Mouse (Mus musculus): ENCODE results near the gene Ndel1.

Ndel1 gene

DNA sequence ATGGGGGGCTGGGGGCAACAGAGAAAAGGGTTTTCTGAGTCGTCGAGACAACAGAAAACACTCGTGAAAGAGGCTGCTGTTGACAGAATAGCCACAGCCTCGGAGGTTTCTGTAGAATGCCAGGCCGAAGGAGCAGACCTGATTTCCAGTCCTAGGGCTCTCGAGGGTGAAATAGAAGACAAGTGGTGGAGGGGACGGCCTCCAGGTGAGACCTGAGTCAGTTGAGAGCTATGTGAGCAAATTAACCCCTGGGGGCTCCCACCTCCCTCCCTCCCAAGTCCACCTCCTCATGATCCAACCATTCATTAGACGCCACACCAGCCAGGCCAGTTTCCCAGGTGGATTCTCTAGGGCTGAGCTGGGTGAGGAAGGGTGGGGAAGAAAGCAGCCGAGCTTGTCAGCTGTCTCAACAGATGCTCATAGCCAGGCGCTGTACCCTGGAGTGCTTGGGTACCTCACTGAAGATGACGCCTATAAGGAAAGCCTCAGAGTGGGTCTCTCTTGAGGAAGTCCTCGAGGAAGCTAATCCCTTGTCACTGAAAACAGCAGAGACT is 22.3 kb upstream of the Ndel1 start:
- no peak for DNase-seq (ENCODE audit: low read depth, low spot score)

DNA sequence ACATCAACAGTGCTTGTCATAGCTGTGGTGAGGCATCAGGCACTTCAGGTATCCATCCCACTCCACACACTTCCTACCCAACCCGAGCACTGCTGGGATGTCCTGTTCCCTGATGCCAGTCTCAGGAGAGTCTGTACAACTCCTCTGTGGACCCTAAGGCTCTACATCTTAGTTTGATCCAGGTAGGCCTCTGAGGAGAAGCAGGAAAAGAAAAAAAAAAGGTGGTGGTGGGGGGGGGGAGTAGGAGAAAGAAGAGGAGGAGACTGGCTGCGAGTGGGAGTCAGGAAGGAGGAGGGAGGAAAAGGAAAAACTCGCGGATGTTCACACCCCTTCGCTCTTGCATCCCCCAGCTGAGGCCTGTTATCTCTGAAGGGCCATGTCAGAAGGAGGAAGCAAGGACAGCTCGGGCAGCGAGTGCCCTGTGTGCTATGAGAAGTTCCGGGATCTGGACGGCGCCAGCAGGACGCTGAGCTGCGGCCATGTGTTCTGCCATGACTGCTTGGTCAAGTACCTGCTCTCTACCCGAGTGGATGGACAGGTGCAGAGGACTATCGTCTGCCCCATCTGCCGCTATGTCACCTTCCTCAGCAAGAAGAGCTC is 20.7 kb upstream of the Ndel1 start:
- no peak for DNase-seq (ENCODE audit: low read depth, low spot score)

DNA sequence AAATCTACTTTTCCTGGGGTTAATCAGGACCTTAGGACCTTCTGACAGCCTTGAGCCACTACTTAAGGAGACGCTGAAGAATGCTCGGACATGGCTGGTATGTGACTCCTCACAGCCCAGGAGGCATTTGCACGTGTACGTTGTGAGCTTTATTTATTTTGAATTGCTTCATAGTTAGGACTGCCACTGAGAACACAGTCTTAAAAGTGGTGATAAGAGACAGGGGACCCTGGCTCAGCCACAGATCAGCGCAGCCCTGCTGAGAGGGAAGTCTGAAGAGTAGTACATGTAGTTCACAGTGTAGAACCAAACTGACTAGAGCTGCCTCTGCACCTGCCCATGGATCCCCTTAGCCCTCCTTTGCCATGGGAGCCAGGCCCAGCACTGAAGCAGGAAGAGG is 20.2 kb upstream of the Ndel1 start:
- no peak for DNase-seq (ENCODE audit: low read depth, low spot score)

DNA sequence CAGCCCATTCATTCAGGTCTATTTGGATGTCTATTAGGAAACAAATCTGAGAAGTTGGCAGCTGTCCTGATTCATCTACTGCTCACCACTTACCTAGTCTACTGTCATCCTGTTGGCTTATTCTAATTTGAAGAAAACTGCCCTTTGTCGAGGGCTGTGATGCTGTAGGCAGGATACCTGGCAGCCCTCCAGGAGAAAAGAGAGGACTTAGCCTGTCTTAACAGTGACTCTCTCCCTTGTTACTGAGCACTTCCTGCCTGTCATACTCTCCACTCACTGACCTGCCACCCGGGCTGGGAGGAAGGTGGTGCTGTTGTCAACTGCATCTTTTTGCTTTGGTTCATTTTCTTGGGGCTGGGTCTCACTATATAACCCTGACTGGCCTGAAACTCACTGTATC is 19.0 kb upstream of the Ndel1 start:
- no peak for DNase-seq (ENCODE audit: low read depth, low spot score)

DNA sequence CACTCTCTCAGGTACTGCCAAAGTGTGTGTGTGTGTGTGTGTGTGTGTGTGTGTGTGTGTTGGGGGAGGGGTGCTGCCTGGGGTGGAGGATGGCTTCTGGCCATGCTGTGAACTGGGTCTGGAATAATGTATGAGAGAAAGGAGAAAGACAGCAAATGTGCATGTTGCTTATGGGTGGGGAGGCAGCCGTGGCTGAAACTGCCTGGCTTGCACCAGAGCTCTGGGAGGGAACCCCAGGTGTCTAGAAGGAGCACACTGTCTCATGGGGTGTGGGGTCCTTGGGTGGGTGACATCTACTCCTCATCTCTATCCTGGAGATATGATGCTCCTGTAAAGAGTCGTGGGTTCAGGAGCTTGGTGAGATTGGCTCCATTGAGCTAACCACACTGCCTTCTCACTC is 17.0 kb upstream of the Ndel1 start:
- DNase-seq (ENCODE audit: low read depth, low spot score): no peak

DNA sequence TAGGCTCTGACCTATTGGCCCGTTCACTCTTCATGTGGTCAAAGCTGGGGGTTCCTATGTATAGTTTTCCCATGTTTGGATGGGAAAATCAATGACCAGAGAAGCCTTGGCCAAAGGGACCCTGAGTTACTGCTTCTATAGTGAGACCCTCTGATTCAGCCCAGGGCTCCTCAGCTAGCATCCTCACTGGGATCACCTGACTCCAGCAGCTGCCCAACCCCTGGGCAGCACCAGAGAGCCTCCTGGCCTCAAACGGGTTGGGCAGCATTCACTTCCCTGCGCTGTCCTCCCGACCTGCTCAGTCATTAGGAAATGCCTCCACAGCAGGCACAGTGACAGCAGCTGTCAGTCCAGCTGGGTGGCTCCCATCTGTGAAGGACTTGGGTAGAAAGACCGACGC is 16.6 kb upstream of the Ndel1 start, which contains the start of gene Rnf222:
Gene Rnf222 (plus strand): TSS at position 301 of the 400 bp plus-strand sequence.
- no peak for DNase-seq (ENCODE audit: low read depth, low spot score)

DNA sequence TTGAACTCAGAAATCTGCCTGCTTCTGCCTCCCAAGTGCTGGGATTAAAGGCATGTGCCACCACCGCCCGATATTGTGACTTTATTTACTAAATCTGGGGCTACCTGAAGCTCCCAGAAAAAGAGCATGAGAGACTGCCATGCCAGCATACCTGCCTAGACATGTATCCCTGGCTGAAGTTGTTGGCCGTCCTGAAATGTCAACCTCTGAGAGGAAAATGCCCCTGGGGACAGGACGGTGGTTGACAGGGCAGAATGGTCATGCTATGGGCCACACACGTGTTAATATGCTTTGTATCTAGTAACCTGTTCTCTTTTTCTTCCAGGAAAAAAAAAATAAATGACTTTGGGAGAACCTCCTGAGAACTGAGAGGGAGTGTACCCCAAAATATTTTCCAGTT is 14.4 kb upstream of the Ndel1 start:
- DNase-seq (ENCODE audit: low read depth, low spot score): no peak

DNA sequence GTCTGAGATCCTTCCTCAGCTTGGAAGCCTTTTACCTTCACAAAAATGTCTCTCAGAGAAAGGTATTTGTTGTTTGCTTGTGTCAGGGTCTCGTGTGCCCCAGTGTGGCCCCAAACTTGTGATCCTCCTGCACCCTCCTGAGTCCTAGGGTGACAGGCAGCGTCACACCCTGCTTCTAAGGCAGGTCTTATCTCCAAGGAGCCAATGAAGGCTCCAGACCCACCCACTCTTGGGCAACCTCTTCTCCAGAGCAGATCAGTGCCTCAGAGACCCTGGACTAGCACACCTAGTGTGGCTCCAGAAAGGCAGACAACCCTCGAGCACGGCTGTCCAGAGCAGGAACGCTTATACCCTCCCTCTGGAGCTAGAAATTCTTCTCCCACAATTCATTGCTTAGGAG is 12.7 kb upstream of the Ndel1 start:
- no peak for DNase-seq (ENCODE audit: low read depth, low spot score)

DNA sequence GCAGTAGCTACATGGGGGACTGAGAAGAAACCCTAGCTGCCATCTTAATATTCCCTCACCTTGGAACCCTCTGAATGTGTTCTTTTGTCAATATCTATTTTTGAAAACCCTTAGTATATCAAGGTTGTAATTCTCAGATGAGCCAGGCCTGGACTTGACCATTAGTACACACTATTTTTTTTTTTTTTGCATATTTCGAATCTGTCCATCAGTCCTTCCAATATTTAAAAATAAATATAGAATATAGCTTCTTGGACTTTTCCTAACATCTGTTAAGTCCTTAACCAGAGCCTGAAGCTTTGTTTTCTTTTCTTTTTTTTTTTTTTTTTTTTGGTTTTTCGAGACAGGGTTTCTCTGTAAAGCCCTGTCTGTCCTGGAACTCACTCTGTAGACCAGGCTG is 12.2 kb upstream of the Ndel1 start:
- DNase-seq (ENCODE audit: low read depth, low spot score): no peak

DNA sequence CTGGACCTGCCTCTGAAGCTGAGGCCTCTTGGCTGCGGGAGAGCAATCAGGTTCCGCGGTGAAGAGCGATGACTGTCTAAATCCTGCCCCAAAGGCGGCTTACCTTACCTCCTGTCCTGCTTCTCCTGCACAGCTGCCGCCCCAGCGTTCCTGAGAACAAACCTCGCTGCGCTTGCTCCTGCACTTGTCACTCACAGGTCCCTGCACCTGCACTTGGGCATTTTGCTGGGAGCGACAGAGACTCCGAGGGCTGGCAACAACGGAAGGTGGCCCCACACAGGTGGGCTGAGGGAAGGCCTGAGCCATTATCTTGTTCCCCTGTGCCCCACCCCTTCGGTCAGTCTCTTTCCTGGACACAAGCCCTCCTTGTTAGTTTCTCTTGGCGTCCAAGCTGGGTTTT is 10.4 kb upstream of the Ndel1 start:
- DNase-seq (ENCODE audit: low read depth, low spot score): no peak

DNA sequence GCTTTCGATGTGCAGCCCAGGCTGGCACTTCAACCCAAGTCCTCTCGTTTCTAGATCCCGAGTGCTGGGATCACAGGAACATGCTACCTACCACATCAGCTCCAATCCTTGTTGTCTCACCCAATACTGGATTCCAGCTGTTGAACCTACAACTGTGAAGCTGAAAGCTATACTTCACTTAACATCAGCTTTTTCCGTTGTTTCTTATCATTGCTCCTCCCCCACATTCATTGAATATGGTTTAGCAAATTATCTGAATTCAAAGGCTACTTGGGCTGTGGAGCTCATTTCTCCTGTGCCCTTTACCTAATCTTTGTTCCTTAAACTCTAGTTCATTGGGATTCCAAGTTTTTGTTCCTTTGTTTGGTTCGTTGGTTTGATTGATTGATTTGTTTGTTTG is 7.2 kb upstream of the Ndel1 start:
- DNase-seq (ENCODE audit: low read depth, low spot score): no peak

DNA sequence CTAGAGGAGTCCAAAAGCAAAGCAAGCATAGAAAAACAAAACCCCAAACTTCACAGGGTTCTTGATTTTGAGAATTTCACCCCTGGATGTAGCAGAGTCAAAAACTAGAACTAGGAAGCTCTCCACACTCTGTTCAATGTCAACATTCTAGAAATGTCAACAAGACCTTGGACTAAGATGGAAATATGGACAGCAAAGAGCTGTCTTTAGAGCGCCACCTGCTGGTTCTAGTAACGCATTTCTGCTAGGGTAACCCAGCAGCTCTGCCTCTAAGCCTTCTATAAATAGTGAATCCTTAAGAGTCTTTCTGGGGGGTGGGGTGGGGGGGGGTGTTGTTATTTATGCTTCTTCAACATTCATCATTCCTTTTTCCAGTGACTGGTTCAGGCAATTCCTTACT is 3.2 kb upstream of the Ndel1 start:
- DNase-seq (ENCODE audit: low read depth, low spot score): peak; percentile 59

DNA sequence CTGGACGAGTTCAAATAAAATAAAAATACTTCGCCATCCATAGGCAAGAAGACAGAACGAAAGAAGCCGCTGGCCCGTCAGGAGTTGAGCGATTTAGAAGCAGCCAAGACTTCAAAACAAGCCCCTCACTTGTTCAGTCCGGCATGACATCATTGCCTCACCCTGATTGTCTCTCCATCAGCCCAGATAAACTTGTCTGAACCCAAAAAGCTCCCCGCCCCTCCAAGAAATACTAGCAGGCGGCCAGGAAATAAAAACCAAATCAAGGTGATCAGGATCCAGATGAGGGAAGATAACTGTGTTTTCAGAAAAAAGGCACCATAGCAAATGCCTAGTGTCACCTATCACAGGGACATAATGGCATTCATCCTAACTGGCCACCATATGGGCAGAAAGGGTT is 381 bp downstream of the Ndel1 start:
- no peak for DNase-seq (ENCODE audit: low read depth, low spot score)

DNA sequence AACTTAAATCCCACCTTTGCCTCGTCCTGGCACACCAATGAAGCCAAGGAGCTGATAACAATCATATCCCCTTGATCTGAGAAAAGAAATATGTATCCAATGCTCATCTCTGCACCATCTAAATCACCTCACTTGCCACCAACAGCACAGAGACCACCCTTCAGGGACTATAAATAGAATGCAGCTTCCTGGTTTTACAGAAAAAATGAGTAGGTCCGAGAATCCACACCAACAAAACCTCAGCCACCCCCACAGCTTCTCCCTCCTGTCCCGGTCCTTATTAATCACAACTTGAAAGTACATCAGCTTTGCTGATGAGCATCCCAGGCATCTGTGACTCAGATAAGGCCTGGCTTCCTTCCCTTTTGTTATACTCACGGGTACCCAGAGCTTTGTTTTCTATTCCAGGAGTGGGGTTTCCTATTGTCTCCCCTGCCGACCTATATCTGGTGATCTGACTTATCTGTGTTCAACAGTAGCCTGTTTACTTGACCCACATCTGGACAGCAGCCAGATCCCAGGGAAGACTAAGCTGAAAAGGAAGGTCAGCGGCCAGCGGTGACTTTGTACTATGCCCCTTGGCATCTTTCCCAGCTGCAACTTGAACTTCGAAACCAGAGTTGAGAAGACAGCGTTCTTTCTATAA is 7.0 kb downstream of the Ndel1 start:
- DNase-seq (ENCODE audit: low read depth, low spot score): no peak

DNA sequence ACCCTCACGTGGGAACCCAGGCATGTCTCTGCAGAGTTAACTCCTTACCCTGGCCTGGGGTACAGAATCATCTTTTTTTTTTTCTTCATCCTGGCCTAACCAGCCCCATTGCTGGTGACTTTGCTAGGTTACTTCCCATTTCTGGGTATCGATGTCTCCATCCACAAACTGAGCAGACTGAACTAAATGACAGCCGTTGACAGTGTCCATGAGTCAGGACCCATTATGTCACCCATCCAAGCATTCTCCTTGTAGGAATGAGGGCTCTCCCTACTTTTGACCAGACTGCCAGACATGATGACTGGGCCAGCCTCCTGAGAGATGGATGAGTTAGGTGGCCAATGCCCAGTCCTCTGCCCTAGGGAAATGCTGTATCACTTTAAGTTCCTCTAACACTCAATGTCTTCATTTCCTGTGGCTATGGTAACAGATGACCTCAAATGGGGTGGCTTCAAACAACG is 8.0 kb downstream of the Ndel1 start:
- no peak for DNase-seq (ENCODE audit: low read depth, low spot score)

DNA sequence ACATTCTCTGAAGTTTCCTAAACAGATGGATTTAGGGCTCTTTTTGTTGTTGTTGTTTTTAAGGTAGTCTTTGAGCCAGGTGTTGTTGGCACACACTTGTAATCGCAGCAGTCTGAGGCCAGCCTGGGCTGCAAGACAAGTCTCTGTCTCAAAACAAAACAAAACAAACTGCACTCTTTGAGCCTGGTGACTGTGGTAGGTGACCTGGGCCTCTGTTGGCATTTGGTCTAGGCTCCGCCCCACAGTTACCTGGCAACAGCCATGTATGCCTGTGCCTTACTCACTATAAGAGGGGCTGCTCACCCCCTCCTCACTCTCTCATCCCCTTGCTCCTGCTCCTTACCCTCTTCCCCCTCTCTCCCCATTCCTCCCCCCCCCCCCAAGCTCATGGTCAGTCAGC is 9.4 kb downstream of the Ndel1 start:
- DNase-seq (ENCODE audit: low read depth, low spot score): no peak

DNA sequence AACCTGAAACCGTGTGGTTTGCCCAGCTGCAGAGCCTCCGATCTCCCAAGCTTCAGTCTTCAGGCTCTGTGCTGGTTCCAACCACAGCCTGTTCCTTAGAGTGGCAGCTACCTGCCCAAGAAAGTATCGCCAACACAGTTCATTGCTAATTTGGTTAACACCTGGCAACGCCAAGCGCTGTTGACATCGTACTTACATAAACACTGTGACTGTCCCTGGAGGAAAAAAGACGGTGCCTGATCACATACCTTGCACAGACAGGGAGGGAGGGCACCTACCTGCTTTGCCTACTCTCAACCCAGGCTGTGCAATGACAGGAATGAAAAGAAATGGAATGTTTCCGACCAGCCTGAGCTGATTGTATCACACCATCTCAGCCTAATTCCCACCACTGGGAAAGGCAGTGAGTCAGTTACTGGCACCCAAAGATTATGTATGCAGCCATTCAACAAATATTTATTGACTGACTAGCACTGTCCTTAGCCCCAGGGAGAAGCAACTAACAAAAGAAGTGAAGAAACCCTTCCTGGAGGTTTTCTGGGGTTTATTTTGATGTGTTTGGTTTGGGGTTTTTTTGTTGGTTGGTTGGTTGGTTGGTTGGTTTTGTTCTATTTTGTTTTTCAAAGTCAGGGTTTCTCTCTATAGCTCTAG is 11.6 kb downstream of the Ndel1 start:
- DNase-seq (ENCODE audit: low read depth, low spot score): no peak

DNA sequence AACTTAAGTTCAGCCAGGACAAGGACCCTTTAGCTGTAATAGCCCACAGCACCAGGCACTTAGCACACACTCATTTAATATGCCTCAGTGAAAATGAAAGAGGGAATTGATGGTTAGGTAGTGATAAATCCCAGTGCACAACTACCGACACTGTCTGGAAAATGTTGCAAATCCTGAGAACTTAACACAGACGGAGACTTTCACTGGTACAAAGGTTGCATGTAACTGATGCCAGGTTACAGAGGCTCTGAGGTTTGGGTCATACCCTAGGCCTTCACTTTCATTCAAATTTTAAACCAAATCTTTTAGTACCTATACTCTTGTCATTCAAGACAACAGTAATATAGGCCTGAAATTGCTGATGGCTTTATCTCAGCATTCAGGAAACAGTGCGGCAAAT is 14.3 kb downstream of the Ndel1 start:
- no peak for DNase-seq (ENCODE audit: low read depth, low spot score)

DNA sequence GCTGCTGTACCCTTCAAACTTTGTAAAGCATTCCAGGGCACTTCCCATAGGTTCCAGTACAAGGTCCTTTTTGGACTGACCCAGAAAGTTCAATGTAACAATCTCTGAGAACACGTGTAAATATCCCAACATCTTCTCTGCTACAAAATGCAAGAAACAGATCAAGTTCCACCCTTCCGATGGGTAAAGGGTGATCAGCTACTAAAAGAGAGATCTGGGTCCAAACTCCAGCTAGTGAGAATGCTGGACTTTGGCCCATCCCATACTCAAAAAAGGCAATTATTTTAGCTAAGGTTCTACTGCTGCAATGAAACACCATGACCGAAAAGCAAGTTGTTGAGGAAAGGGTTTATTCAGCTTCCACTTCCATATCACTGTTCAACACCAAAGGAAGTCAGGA is 17.0 kb downstream of the Ndel1 start:
- no peak for DNase-seq (ENCODE audit: low read depth, low spot score)

DNA sequence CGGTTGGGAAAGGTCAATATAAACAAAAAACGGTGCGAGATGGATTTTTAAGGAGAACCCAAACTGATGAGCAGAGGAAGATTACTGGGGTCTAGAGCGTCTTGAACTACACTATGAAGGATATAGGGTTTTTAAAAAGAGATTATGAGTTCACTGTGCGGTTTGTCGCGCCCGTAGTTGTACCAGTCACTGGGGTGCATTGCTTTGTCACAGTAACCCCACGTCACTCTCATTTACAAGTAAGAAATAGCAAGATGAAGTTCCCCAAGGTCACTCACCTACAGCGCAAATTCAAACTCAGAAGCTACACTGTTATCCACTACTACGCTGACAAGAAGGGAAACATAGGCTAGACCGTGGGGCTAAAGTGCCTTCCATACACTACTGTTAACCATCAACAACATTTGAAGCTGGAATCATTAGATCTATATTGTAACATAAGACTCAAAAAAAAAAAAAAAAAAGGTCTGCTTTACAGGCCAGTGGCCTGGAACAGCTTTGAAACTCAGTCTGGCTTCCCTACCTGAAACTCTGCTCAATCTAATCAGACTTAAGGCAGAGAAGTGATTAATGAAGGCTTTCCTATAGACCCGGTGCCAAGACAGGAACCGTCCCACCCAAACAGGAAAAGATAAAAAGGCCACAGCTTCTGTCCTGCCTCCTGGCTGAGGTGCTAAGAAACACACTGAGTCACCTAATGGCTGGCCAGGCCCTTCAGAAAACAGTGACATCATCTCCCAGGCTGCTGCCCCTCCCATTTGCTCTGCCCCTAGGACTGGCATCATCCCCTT is 17.9 kb downstream of the Ndel1 start:
- DNase-seq (ENCODE audit: low read depth, low spot score): peak; percentile 55

DNA sequence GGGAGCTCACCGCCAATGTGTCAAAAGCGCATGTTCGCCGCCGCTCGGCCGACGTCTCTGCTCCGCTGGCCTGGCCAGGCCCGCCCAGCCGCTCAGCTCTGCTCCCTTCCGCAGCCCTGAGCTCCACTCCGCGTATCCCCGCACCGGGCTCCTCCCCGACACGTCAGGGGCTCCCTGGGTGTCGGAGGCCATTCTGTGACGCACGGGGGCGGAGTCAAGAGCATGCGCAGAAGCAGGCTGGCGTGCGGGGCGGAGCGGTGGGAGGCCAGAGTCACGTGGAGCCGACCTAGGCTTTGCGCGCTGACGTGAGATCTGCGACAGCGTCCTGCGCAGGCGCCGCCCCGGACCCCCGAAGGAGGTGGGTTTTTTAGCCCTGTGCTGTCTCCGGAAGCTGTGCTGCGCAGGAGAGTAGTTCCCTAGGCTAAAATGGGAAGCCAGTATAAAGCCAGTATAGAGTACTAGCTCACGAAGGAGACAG is 18.7 kb downstream of the Ndel1 start:
- DNase-seq (ENCODE audit: low read depth, low spot score): peak; percentile 99

DNA sequence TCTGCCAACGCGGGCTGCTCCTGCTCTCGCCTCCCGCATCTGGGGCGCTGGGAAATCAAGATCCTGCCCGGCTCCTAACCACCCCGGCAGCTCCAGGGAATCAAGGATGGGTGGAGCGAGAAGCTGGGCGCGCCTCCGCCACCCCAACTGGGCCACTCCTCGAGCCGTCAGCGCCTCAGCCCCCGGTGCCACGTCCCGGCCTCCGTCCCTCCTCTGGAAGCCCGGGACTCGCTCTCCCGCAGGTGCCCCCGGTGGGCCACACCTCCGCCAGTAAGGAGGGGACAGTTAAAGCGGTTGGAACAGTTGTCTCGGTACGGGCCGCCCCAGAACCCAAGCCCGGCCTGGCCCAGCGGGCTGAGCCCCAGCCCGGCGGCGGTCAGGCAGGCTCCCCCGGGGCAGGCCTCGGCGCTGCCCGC is 19.2 kb downstream of the Ndel1 start:
- no peak for DNase-seq (ENCODE audit: low read depth, low spot score)
